Mouse (Mus musculus): ENCODE measurements around the gene Col1a1. TPM values are rescaled to one million over a fixed set of nuclear protein-coding genes. Genes with fewer than 3 reads are reported as not detected.
"Not testable (repeated sequence)": the region's sequence is repeated elsewhere in the genome, so short reads cannot be mapped to it uniquely, and the experiment has no call there.

Col1a1 gene
- polyA plus RNA-seq, 1 experiment from 2014 or later = 104 TPM

- H3K27ac ChIP-seq = no peak overlapping the region
- WGBS = 55% methylated on average over 13 of the region's 13 CpGs
- DNase-seq (ENCODE audit: low spot score) = no peak
- H3K36me3 ChIP-seq = peaks cover 82% of the 10 kb centered on the region
- peaks cover 35% of the 10 kb centered on the region for H3K27me3 ChIP-seq (ENCODE audit: low read depth, poor library complexity, severe bottlenecking)
- no peak overlapping the region for H3K4me3 ChIP-seq
- H3K9me3 ChIP-seq (replicated peaks) = no peaks in the 10 kb centered on the region
- H3K4me1 ChIP-seq = peaks cover 16% of the 10 kb centered on the region
Measured at GRCm38 (mm10) chr11:94942282-94943023, 6.4 kb downstream of the Col1a1 start.

- H3K27ac ChIP-seq = no peak overlapping the region
- H3K4me3 ChIP-seq = no peak overlapping the region
- WGBS = 86% methylated on average over 15 of the region's 15 CpGs
- no peak for DNase-seq (ENCODE audit: low spot score)
- peaks cover 29% of the 10 kb centered on the region for H3K27me3 ChIP-seq (ENCODE audit: low read depth, poor library complexity, severe bottlenecking)
- H3K9me3 ChIP-seq (replicated peaks) = no peaks in the 10 kb centered on the region
- peaks cover 10% of the 10 kb centered on the region for H3K4me1 ChIP-seq
- peaks cover 88% of the 10 kb centered on the region for H3K36me3 ChIP-seq
Measured at GRCm38 (mm10) chr11:94943054-94943453, 7.0 kb downstream of the Col1a1 start.

- no peak for DNase-seq (ENCODE audit: low spot score)
- 22% methylated on average over 8 of the region's 8 CpGs for WGBS
- Histone ChIP-seq H3K4me1 (peaks cover 3% of the 10 kb centered on the region; the same call in 1 of the 2 replicates), H3K27ac (no peak overlapping the region), H3K36me3 (peaks cover 100% of the 10 kb centered on the region), H3K9me3 (replicated peaks) (no peaks in the 10 kb centered on the region), H3K27me3 (ENCODE audit: low read depth, poor library complexity, severe bottlenecking) (peaks cover 17% of the 10 kb centered on the region; the same call in 1 of the 2 replicates), H3K4me3 (no peak overlapping the region)
Measured at GRCm38 (mm10) chr11:94944295-94944694, 8.3 kb downstream of the Col1a1 start.

- no peak overlapping the region for H3K4me3 ChIP-seq
- H3K36me3 ChIP-seq = peaks cover 100% of the 10 kb centered on the region
- 87% methylated on average over 12 of the region's 12 CpGs for WGBS
- peaks cover 3% of the 10 kb centered on the region; the same call in 1 of the 2 replicates for H3K4me1 ChIP-seq
- H3K27ac ChIP-seq = no peak overlapping the region
- no peaks in the 10 kb centered on the region for H3K9me3 ChIP-seq (replicated peaks)
- peaks cover 17% of the 10 kb centered on the region; the same call in 1 of the 2 replicates for H3K27me3 ChIP-seq (ENCODE audit: low read depth, poor library complexity, severe bottlenecking)
- DNase-seq (ENCODE audit: low spot score) = no peak
Measured at GRCm38 (mm10) chr11:94945236-94945635, 9.2 kb downstream of the Col1a1 start.

GRCm38 (mm10) chr11:94952169-94952568, 16.1 kb downstream of the Col1a1 start:
- Histone ChIP-seq H3K4me3 (no peak overlapping the region), H3K27me3 (ENCODE audit: low read depth, poor library complexity, severe bottlenecking) (peaks cover 4% of the 10 kb centered on the region; the same call in 1 of the 2 replicates), H3K36me3 (peaks cover 50% of the 10 kb centered on the region), H3K9me3 (replicated peaks) (no peaks in the 10 kb centered on the region), H3K4me1 (peaks cover 7% of the 10 kb centered on the region; the same call in 1 of the 2 replicates), H3K27ac (0 out of 2 replicates have a peak overlapping the region, but pooled peaks have one; percentile 16)
- no peak for DNase-seq (ENCODE audit: low spot score)
- WGBS = 17% methylated on average over 6 of the region's 6 CpGs

- Histone ChIP-seq H3K4me1 (peaks cover 14% of the 10 kb centered on the region), H3K36me3 (peaks cover 21% of the 10 kb centered on the region), H3K27ac (no peak overlapping the region), H3K27me3 (ENCODE audit: low read depth, poor library complexity, severe bottlenecking) (peaks cover 4% of the 10 kb centered on the region; the same call in 1 of the 2 replicates), H3K9me3 (replicated peaks) (no peaks in the 10 kb centered on the region), H3K4me3 (no peak overlapping the region)
- DNase-seq (ENCODE audit: low spot score) = no peak
- 86% methylated on average over 9 of the region's 9 CpGs for WGBS
Measured at GRCm38 (mm10) chr11:94955103-94955502, 19.1 kb downstream of the Col1a1 start.

GRCm38 (mm10) chr11:94957693-94958064, 21.7 kb downstream of the Col1a1 start:
- DNase-seq (ENCODE audit: low spot score) = no peak
- H3K4me1 ChIP-seq = peaks cover 10% of the 10 kb centered on the region
- no peaks in the 10 kb centered on the region for H3K36me3 ChIP-seq
- H3K4me3 ChIP-seq = no peak overlapping the region
- 86% methylated on average over 9 of the region's 9 CpGs for WGBS
- H3K9me3 ChIP-seq (replicated peaks) = no peaks in the 10 kb centered on the region
- H3K27me3 ChIP-seq (ENCODE audit: low read depth, poor library complexity, severe bottlenecking) = peaks cover 4% of the 10 kb centered on the region; the same call in 1 of the 2 replicates
- peak overlapping the region; percentile 58 for H3K27ac ChIP-seq

GRCm38 (mm10) chr11:94958065-94958858, 22.2 kb downstream of the Col1a1 start:
- Histone ChIP-seq H3K9me3 (replicated peaks) (no peaks in the 10 kb centered on the region), H3K4me1 (peaks cover 10% of the 10 kb centered on the region), H3K36me3 (no peaks in the 10 kb centered on the region), H3K27ac (peak overlapping the region; percentile 58), H3K27me3 (ENCODE audit: low read depth, poor library complexity, severe bottlenecking) (peaks cover 4% of the 10 kb centered on the region; the same call in 1 of the 2 replicates), H3K4me3 (no peak overlapping the region)
- DNase-seq (ENCODE audit: low spot score) = no peak
- 16% methylated on average over 8 of the region's 8 CpGs for WGBS

- no peak for DNase-seq (ENCODE audit: low spot score)
- Histone ChIP-seq H3K4me3 (no peak overlapping the region), H3K4me1 (peaks cover 17% of the 10 kb centered on the region), H3K27ac (no peak overlapping the region), H3K27me3 (ENCODE audit: low read depth, poor library complexity, severe bottlenecking) (no peaks in the 10 kb centered on the region), H3K36me3 (no peaks in the 10 kb centered on the region), H3K9me3 (replicated peaks) (no peaks in the 10 kb centered on the region)
- 78% methylated on average over 5 of the region's 5 CpGs for WGBS
Measured at GRCm38 (mm10) chr11:94962534-94963101, 26.6 kb downstream of the Col1a1 start.

GRCm38 (mm10) chr11:94967419-94967818, 31.4 kb downstream of the Col1a1 start, which contains the start of gene Hils1:
Hils1 (plus strand) TSS chr11:94967593.
- Histone ChIP-seq H3K27ac (no peak within 1 kb of the TSS), H3K36me3 (no peaks in the 10 kb centered on the region), H3K9me3 (replicated peaks) (no peaks in the 10 kb centered on the region), H3K4me1 (peaks cover 6% of the 10 kb centered on the region), H3K27me3 (ENCODE audit: low read depth, poor library complexity, severe bottlenecking) (peaks cover 16% of the 10 kb centered on the region), H3K4me3 (no peak within 1 kb of the TSS)
- 50% methylated on average over 4 of the region's 4 CpGs for WGBS
- no peak for DNase-seq (ENCODE audit: low spot score)

GRCm38 (mm10) chr11:94968187-94968586, 32.2 kb downstream of the Col1a1 start:
- WGBS = 88% methylated on average over 7 of the region's 7 CpGs
- Histone ChIP-seq H3K4me3 (no peak overlapping the region), H3K36me3 (no peaks in the 10 kb centered on the region), H3K4me1 (peaks cover 9% of the 10 kb centered on the region), H3K27ac (no peak overlapping the region), H3K9me3 (replicated peaks) (no peaks in the 10 kb centered on the region), H3K27me3 (ENCODE audit: low read depth, poor library complexity, severe bottlenecking) (peaks cover 16% of the 10 kb centered on the region)
- no peak for DNase-seq (ENCODE audit: low spot score)

GRCm38 (mm10) chr11:94969709-94970108, 33.7 kb downstream of the Col1a1 start:
- H3K4me1 ChIP-seq; H3K9me3 ChIP-seq (replicated peaks); H3K27ac ChIP-seq; H3K4me3 ChIP-seq; H3K36me3 ChIP-seq; DNase-seq (ENCODE audit: low spot score): not testable (repeated sequence)
- H3K27me3 ChIP-seq (ENCODE audit: low read depth, poor library complexity, severe bottlenecking) = peaks cover 16% of the 10 kb centered on the region
- 94% methylated on average over 4 of the region's 4 CpGs for WGBS
